Mouse (Mus musculus) naive thymus-derived CD4-positive, alpha-beta T cell, adult 2 months (primary cell): ENCODE measurements around the gene Cep83.
"Not testable (repeated sequence)": the region's sequence is repeated elsewhere in the genome, so short reads cannot be mapped to it uniquely, and the experiment has no call there.

Experiments used
- DNase-seq: peaks from one replicate; pipeline ENCODE4 v3.0.0-alpha.2; 2011; ENCODE audit warnings: low read depth

Cep83 gene

DNA sequence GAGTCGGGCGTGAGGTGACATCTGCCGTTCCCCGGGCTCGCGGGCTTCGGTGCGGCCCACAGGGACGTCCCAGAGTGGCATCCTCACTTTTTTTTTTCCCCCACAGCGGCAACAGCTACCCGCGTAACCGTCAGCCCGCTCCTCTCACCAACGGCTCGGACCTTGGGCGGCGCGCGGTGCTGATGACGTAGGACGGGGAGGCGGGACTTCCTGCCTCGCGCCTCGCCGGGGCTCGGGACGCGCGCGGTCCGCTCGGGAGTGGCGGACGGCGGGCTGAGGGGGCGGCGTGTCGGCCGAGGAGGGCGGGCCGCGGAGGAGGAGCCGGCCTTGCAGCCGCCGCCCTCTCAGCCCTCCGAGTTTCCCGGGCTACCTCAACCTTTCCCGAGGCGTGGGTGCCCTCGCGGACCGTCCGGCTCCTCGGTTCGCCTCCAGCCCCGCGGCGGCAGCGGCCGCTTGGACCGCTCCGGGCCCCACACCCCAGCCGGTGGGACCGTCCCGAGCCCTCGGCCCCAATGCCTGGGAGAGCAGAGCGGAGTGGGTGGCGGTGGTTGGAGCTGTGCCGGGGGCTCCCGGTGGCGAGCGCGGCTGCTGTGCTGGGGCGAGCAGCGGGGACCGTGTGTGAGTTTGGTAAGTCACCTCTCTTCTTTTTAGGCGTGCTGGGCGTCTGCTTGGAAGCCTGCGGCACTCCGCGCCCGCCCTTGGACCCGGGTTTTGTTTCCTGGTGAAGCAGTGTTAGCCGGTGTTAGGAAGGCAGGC is at the start of gene Cep83:
Cep83 (plus strand) TSS at position 235 of the 756 bp plus-strand sequence.
- DNase-seq, result peak; percentile 86

- no peak for DNase-seq
Measured at GRCm38 (mm10) chr10:94639281-94639680, 49.2 kb upstream of the Cep83 start.

DNA sequence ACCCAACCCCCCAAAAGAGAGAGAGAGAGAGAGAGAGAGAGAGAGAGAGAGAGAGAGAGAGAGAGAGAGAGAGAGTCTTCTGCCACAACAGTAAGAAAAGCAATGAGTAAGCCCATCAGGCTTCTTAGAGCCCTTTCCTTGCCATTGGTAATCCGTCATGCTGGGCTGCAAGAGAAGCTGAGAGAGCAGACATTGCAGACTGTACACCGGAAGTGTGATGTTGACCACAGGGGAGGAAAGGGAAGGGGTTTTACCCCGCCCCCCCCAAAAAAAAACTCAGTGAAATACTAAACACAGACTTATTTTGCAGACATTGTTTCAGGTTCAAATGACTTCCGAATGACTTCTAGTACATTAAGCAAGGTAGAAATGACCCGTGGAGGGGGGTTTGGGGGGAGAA is 48.4 kb upstream of the Cep83 start:
- DNase-seq, result no peak

- no peak for DNase-seq
Measured at GRCm38 (mm10) chr10:94664036-94664435, 24.4 kb upstream of the Cep83 start.

GRCm38 (mm10) chr10:94664455-94664854 is 24.0 kb upstream of the Cep83 start:
- DNase-seq, result no peak

GRCm38 (mm10) chr10:94668147-94668546 is 20.3 kb upstream of the Cep83 start:
- DNase-seq, result no peak

DNA sequence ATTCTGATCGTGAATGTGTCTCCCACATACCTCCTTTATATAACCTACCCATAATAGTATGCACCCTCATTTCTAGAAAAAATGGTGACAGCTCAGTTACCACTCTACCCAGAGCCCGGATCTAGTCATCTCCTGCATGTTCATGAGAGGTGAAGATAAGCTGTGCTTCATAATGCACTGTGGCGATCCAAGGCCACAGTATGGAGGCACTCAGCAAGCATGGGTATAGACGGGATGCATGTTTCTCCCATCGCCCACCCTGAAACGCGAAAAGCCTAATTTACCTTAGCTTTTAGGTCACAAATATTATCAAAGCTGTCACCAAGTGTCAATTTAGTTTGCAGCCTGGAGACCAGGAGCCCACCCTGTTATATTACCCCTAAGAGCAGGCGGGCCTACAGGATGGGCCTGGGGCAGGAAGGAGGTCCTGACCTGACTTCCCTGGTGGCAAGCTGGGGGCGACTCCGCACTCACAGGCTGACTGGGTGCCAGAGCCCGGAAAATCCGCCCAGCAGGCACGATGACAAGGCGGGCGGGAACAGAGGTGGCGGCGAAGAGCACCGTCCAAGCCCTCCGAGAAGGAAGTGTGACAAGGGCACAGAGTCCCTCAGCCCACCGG is 544 bp upstream of the Cep83 start:
- DNase-seq, result no peak

GRCm38 (mm10) chr10:94689176-94689510 is 689 bp downstream of the Cep83 start:
- DNase-seq, result peak; percentile 73

- peak; percentile 13 for DNase-seq
Measured at GRCm38 (mm10) chr10:94690376-94690775, 1.9 kb downstream of the Cep83 start.

DNA sequence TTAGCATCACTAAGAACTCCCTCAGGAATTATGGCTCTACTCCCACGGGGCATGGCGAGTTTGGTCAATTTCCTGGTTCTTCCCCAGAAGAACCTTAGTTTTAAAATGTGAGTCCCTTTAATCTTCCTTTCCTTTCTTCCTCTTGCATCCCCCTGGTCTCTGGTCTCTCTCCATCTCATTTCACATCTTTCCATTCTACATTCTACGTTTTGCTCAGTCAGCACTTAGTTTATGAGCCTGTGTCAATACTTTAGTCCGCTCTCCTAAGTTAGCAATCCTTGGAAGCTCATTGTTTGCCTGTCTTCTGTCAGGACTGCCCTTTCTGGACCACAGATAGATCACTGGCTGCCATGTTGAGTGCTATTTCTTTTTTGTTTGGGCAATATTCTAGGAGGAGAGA is 3.7 kb downstream of the Cep83 start:
- DNase-seq, result no peak

GRCm38 (mm10) chr10:94705643-94706258 is 17.3 kb downstream of the Cep83 start:
- no peak for DNase-seq

GRCm38 (mm10) chr10:94706695-94707094 is 18.2 kb downstream of the Cep83 start:
- no peak for DNase-seq

DNA sequence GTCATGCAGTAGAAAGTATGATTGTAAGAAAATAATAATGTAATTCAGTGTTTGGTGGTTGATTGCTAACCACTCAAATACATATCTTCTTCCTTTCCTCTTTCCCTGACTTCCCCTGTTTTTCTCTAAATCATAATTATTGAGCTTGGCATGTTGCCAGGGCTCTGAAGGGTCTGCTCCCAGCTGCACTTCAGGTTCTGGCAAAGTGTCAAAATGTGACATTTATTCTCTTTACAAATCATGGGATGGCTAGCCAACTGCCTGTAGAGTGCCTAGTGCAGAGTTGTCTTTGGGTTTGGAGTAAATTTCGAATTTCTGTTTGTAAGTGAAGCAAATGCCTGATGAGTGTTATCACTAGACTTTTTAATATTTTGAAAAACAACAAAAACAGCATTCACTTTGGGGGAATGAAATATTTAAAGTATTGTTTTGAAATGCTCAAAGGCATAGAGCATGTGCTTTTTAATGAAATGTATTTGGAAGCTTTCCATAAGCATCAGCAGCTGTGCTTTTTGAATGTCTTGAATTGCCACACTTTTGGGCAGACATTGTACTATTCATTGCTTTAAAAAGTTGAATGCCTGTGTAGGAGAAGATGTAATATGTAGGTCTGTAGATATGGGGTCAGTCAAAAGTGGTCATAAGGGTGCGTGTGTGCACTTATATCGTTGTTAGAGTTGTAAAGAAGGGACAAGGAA is 21.3 kb downstream of the Cep83 start:
- DNase-seq, result no peak

GRCm38 (mm10) chr10:94710320-94710695 is 21.9 kb downstream of the Cep83 start:
- DNase-seq, result no peak

DNA sequence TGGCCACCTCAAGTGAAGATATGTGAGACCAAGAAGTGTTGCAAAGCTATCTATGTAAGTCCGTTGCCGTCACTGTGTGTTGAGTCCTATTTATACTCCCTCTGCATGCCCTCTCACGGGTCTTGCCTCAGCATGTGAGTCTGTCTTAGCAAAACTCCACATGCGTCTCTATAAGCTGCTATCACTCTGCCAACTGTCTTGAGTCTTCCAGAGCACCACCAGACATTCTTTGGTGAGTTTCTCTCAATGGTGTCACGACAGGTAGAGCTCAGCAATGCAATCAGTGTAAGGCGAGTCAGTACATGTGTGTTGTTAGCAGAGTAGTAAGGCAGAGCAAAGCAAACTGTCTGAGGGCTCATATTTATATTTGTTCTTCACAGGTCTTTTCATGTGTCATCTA is 31.8 kb downstream of the Cep83 start:
- DNase-seq, result no peak

DNA sequence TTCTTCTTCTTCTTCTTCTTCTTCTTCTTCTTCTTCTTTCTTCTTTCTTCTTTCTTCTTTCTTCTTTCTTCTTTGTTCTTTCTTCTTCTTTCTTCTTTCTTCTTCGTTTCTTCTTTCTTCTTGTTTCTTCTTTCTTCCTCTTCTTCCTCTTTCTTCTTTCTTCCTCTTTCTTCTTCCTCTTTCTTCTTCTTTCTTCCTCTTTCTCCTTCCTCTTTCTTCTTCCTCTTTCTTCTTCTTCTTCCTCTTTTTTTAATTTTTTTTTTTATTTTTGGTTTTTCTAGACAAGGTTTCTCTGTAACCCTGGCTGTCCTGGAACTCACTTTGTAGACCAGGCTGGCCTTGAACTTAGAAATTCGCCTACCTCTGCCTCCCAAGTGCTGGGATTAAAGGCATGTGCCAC is 39.6 kb downstream of the Cep83 start:
- DNase-seq, result not testable (repeated sequence)

DNA sequence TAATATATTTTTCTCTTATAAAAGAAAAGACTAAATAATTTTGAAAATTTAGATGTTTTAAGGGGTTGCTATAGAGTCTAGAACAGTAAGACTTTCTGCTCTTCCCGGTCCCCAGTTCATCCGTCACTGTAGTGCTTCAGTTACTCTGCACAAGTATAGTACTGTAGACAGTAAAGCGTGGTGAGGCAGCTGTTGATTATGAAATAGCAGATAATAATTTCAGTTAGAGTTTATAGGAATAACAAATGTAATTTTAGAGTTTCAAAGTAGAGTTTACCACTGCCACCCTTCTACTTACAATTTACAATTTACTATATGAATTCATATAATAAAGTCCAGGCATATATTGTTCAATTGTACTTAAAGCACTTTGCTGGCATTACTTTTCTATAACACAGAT is 42.0 kb downstream of the Cep83 start:
- no peak for DNase-seq

GRCm38 (mm10) chr10:94734829-94735228 is 46.4 kb downstream of the Cep83 start:
- DNase-seq, result no peak

- no peak for DNase-seq
Measured at GRCm38 (mm10) chr10:94740221-94740620, 51.8 kb downstream of the Cep83 start.

- DNase-seq, result no peak
Measured at GRCm38 (mm10) chr10:94741459-94741858, 53.0 kb downstream of the Cep83 start.

DNA sequence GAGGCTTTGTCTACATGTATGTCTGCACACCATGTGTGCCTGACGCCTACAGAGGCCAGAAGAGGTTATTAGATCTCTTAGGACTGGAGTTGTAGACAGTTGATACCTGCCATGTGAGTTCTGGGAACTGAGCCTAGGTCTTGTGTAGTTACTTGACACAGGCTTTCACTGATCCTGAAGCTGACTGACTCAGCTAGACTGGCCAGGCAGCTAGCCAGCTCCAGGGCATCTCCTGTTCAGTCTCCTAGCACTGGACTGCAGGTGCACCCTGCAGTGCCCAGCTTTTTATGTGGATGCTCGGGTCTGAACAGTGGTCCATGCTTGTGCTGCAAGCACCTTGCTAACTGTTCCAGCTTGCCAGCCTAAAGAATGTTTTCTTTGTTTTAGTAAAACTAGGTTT is 58.6 kb downstream of the Cep83 start:
- DNase-seq, result no peak

GRCm38 (mm10) chr10:94771496-94771895 is 83.0 kb downstream of the Cep83 start:
- DNase-seq, result no peak

DNA sequence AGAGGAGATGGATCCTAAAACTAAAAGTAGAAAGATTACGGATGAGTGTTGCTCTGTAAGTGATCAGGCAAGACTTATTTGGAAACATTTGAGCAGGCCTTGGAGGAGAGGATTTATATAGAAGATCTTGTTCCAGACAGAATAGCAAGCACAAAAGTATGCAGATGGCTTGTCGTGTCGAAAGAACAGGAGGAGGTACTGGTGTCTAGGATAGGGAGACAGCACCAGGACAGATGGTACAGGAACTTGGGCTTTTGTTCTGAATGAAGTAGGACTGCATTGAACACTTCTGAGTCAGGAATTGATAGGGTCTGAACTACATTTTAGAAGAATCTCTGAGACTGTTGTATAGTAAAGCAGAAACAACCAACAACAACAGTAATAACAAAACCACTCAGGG is 89.1 kb downstream of the Cep83 start:
- no peak for DNase-seq
